Mouse (Mus musculus) CH12.LX (cell line): ENCODE data around the gene Arl6ip4. TPM values are rescaled to one million over a fixed set of nuclear protein-coding genes. Genes with fewer than 3 reads are reported as not detected.

Experiments used
- DNase-seq: peaks from one replicate; pipeline ENCODE4 v3.0.0-alpha.2; 2013; ENCODE audit errors: extremely low read depth
- H3K27ac ChIP-seq: 2 replicates; pipeline ENCODE4 v1.5.1; 2012; ENCODE audit warnings: low read depth, mild to moderate bottlenecking, control low read depth, moderate library complexity; ENCODE audit not compliant: insufficient read depth
- H3K27me3 ChIP-seq: replicated peaks from 2 replicates; pipeline ENCODE3; 2012; ENCODE audit warnings: inconsistent platforms
- H3K36me3 ChIP-seq, 2 experiments: replicated peaks in 1 of 2; 2 replicates each; pipeline versions ENCODE3 to v1.6.1; 2012; ENCODE audit warnings: inconsistent platforms in 1 of 2, low read length in 1 of 2, mild to moderate bottlenecking in 1 of 2, mixed read lengths in 1 of 2, moderate library complexity in 1 of 2; ENCODE audit not compliant: control insufficient read depth in 1 of 2, insufficient read depth in 1 of 2
- H3K4me1 ChIP-seq, 2 experiments: 2 replicates each; pipeline ENCODE4 v1.6.1; 2012; ENCODE audit warnings: inconsistent platforms in 1 of 2, moderate library complexity in 1 of 2; ENCODE audit not compliant: insufficient read depth in 2 of 2, control insufficient read depth in 1 of 2
- H3K4me2 ChIP-seq: 2 replicates; pipeline ENCODE4 v1.6.1; 2012; ENCODE audit warnings: low read depth, mild to moderate bottlenecking, control low read depth; ENCODE audit not compliant: poor library complexity, insufficient read depth, severe bottlenecking
- H3K4me3 ChIP-seq, 3 experiments: fragments of 150-350 bp in 1 of 3; sonication (generic) in 1 of 3; replicated peaks in 1 of 3; 2 replicates each; pipeline versions ENCODE3 to v1.5.1; 2011 to 2012; ENCODE audit warnings: low read depth in 2 of 3, low read length in 2 of 3, mild to moderate bottlenecking in 2 of 3, moderate library complexity in 2 of 3, control low read depth in 1 of 3, improper control_type of control experiment in 1 of 3, inconsistent platforms in 1 of 3, mixed read lengths in 1 of 3; ENCODE audit not compliant: poor library complexity in 1 of 3
- H3K79me2 ChIP-seq: replicated peaks from 2 replicates; pipeline ENCODE4 v1.6.1; 2012; ENCODE audit warnings: mild to moderate bottlenecking, moderate library complexity; ENCODE audit not compliant: control insufficient read depth, poor library complexity, insufficient read depth, severe bottlenecking; ENCODE audit errors: extremely low read depth
- H3K9ac ChIP-seq: 2 replicates; pipeline ENCODE4 v1.6.1; 2012; ENCODE audit warnings: low read depth, mild to moderate bottlenecking, control low read depth, moderate library complexity; ENCODE audit not compliant: insufficient read depth
- H3K9me3 ChIP-seq: replicated peaks from 2 replicates; pipeline ENCODE3; 2012; ENCODE audit warnings: low read length, inconsistent platforms, mixed read lengths
- BHLHE40 ChIP-seq: IDR thresholded peaks from 2 replicates; pipeline ENCODE4 v1.6.1; 2011; ENCODE audit warnings: mild to moderate bottlenecking, low read depth, low read length, improper control_type of control experiment
- CTCF ChIP-seq, 2 experiments: IDR thresholded peaks in 1 of 2; conservative IDR thresholded peaks in 1 of 2; 2 replicates each; pipeline ENCODE4 v1.5.1; 2011 to 2012; ENCODE audit warnings: low read depth in 2 of 2, low read length in 2 of 2, improper control_type of control experiment in 1 of 2, inconsistent platforms in 1 of 2, mild to moderate bottlenecking in 1 of 2, moderate library complexity in 1 of 2
- ELF1 ChIP-seq: IDR thresholded peaks from 2 replicates; pipeline ENCODE4 v1.6.1; 2014; ENCODE audit warnings: low read depth, mild to moderate bottlenecking, inconsistent platforms, low read length, improper control_type of control experiment
- EP300 ChIP-seq: IDR thresholded peaks from 2 replicates; pipeline ENCODE4 v1.6.1; 2011; ENCODE audit warnings: low read length, improper control_type of control experiment
- HCFC1 ChIP-seq: IDR thresholded peaks from 2 replicates; pipeline ENCODE4 v1.6.1; 2012; ENCODE audit warnings: low read depth, mild to moderate bottlenecking, inconsistent platforms, low read length, improper control_type of control experiment
- JUND ChIP-seq: conservative IDR thresholded peaks from 2 replicates; pipeline ENCODE4 v1.6.1; 2011; ENCODE audit warnings: low read depth, low read length, improper control_type of control experiment
- KAT2A ChIP-seq: IDR thresholded peaks from 2 replicates; pipeline ENCODE4 v1.6.1; 2012; ENCODE audit warnings: low read length, improper control_type of control experiment, inconsistent platforms; ENCODE audit not compliant: insufficient replicate concordance
- POLR2AphosphoS2 ChIP-seq: IDR thresholded peaks from 2 replicates; pipeline ENCODE4 v1.6.1; 2011; ENCODE audit warnings: low read depth, low read length, improper control_type of control experiment
- RAD21 ChIP-seq: IDR thresholded peaks from 2 replicates; pipeline ENCODE4 v1.6.1; 2011; ENCODE audit warnings: low read depth, mild to moderate bottlenecking, low read length, improper control_type of control experiment, moderate library complexity
- SIN3A ChIP-seq: IDR thresholded peaks from 2 replicates; pipeline ENCODE4 v1.6.1; 2012; ENCODE audit warnings: low read length, improper control_type of control experiment, inconsistent platforms
- ZKSCAN1 ChIP-seq: IDR thresholded peaks from 2 replicates; pipeline ENCODE4 v1.6.1; 2012; ENCODE audit warnings: low read depth, inconsistent platforms, low read length, improper control_type of control experiment, borderline replicate concordance
- dilution Hi-C: fragments of 300-500 bp; cut with MboI; formaldehyde crosslinking; loops from 2 replicates; pipeline ENCODE4 v1.14.3; 2020; ENCODE audit warnings: low sequenced_read_pairs; ENCODE audit not compliant: extremely low pct_unique_long_range_greater_than_20kb, extremely low pct_ligation_motif_present
- in situ Hi-C: fragments of 300-500 bp; cut with MboI; formaldehyde crosslinking; loops from 3 replicates; pipeline ENCODE4 v1.14.3; 2019; ENCODE audit warnings: low sequenced_read_pairs, low pct_ligation_motif_present, low pct_unique_long_range_greater_than_20kb, mixed read lengths
- polyA plus RNA-seq: library from polyadenylated mRNA; unstranded; fragments of >175 nt; gene quantifications from 2 replicates; pipeline ENCODE4 v1.2.1, GENCODE M21; 2012; ENCODE audit warnings: low read depth; ENCODE audit not compliant: insufficient read length
- total RNA-seq, 2 experiments: library from RNA; depleted of rRNA; stranded (reverse); fragments of 300-350 nt in 1 of 2; fragments of >200 nt in 1 of 2; gene quantifications; 2 replicates each; pipeline ENCODE4 v1.2.3; 2012 to 2014

The Arl6ip4 gene
- total and polyA plus RNA-seq, 3 experiments = 37.2 to 130 (median 63.2) TPM

DNA sequence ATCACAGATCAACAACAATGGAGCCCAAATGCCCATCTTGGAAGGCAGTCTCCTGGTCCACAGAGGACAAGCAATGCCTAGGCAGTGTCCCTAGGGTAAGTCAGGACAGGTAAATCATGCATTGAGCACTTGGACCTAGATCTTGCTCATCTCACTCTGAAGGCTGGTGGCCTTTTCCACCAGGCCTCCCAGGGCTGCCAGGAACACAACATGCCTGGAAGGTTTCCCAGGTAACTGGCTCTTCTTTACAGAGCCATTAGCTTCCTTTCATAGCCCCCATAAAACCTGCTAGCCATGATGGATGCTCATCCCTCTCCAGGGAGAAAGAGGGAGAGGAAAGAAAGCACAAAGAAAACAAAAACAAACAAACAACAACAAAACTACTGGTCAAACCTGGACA is 50.9 kb downstream of the Arl6ip4 start:
- peaks cover 0 to 3% of the 10 kb centered on the region in 2 experiments for H3K36me3 ChIP-seq
- no peak overlapping the region for H3K4me2 ChIP-seq
- H3K4me3 ChIP-seq = no peak overlapping the region
- H3K9ac ChIP-seq = no peak overlapping the region
- H3K27ac ChIP-seq = no peak overlapping the region
- in situ Hi-C loops (loop anchor here (5.0 kb wide), 1 partner anchor 36 kb away; no protein-coding TSS in a partner anchor), dilution Hi-C loops (no loop called here)
- no peaks in the 10 kb centered on the region; a peak in 2 of 4 replicates for H3K4me1 ChIP-seq
- no peaks in the 10 kb centered on the region for H3K27me3 ChIP-seq
- TF ChIP-seq BHLHE40 (no peak), EP300 (no peak), JUND (no peak), KAT2A (no peak), RAD21 (no peak), CTCF (conservative IDR thresholded peaks at IDR 0.05 in 1 of 2, IDR thresholded peaks at IDR 0.05 in 1 of 2; ENCODE audit: low read depth in 2 of 2, low read length in 2 of 2) (no peak), HCFC1 (no peak), SIN3A (no peak), POLR2AphosphoS2 (no peak), ZKSCAN1 (no peak)
- TF ChIP-seq, all 38 proteins: peak for 0
- Histone ChIP-seq H3K79me2 (no peaks in the 10 kb centered on the region), H3K9me3 (no peaks in the 10 kb centered on the region)
- no peak for DNase-seq

- DNase-seq = no peak
- Histone ChIP-seq H3K4me1 (no peaks in the 10 kb centered on the region; a peak in 2 of 4 replicates), H3K27me3 (no peaks in the 10 kb centered on the region), H3K4me2 (no peak overlapping the region), H3K36me3 (peaks cover 0 to 9% of the 10 kb centered on the region in 2 experiments), H3K9me3 (no peaks in the 10 kb centered on the region), H3K27ac (no peak overlapping the region), H3K79me2 (no peaks in the 10 kb centered on the region), H3K9ac (no peak overlapping the region), H3K4me3 (no peak overlapping the region)
- in situ Hi-C loops = loop anchor here (5.0 kb wide), 1 partner anchor 35 kb away; no protein-coding TSS in a partner anchor
- TF ChIP-seq ELF1 = no peak
- dilution Hi-C loops = no loop called here
Observed at GRCm38 (mm10) chr5:124167621-124168020, 51.7 kb downstream of the Arl6ip4 start.

Other genes with a start within 250 kb of the Arl6ip4 start
- not detected in 2 replicates for gene Hcar1, start 236.1 kb upstream of the Arl6ip4 start, total RNA-seq (2012; rRNA removed)
- not detected in 2 replicates for gene Hcar1, start 236.1 kb upstream of the Arl6ip4 start, total RNA-seq (2014; rRNA removed)
- not detected in 2 replicates for gene Hcar1, start 236.1 kb upstream of the Arl6ip4 start, polyA plus RNA-seq
- gene Denr, start 208.9 kb upstream of the Arl6ip4 start, total RNA-seq (2012; rRNA removed) = 80.9 and 90.4 TPM in 2 replicates
- 127 and 128 TPM in 2 replicates for gene Denr, start 208.9 kb upstream of the Arl6ip4 start, total RNA-seq (2014; rRNA removed)
- gene Denr, start 208.9 kb upstream of the Arl6ip4 start, polyA plus RNA-seq = 372 and 423 TPM in 2 replicates
- not detected in 2 replicates for gene Gm43518, start 188.7 kb upstream of the Arl6ip4 start, total RNA-seq (2012; rRNA removed)
- not detected in 2 replicates for gene Gm43518, start 188.7 kb upstream of the Arl6ip4 start, total RNA-seq (2014; rRNA removed)
- gene Gm43518, start 188.7 kb upstream of the Arl6ip4 start, polyA plus RNA-seq = 0.74 and 0.87 TPM in 2 replicates
- 5.3 and 6.2 TPM in 2 replicates for gene Ccdc62, start 185.4 kb upstream of the Arl6ip4 start, total RNA-seq (2012; rRNA removed)
- gene Ccdc62, start 185.4 kb upstream of the Arl6ip4 start, total RNA-seq (2014; rRNA removed) = 2.0 and 2.6 TPM in 2 replicates
- 1.6 and 2.2 TPM in 2 replicates for gene Ccdc62, start 185.4 kb upstream of the Arl6ip4 start, polyA plus RNA-seq
- 48.4 and 49.8 TPM in 2 replicates for gene Hip1r, start 142.5 kb upstream of the Arl6ip4 start, total RNA-seq (2012; rRNA removed)
- 26.1 and 28.3 TPM in 2 replicates for gene Hip1r, start 142.5 kb upstream of the Arl6ip4 start, total RNA-seq (2014; rRNA removed)
- 42.1 and 44.7 TPM in 2 replicates for gene Hip1r, start 142.5 kb upstream of the Arl6ip4 start, polyA plus RNA-seq
- gene Vps37b, start 83.8 kb upstream of the Arl6ip4 start, total RNA-seq (2012; rRNA removed) = 8.3 and 8.7 TPM in 2 replicates
- gene Vps37b, start 83.8 kb upstream of the Arl6ip4 start, total RNA-seq (2014; rRNA removed) = 10.2 and 10.6 TPM in 2 replicates
- gene Vps37b, start 83.8 kb upstream of the Arl6ip4 start, polyA plus RNA-seq = 23.5 and 24.7 TPM in 2 replicates
- 0.63 and 0.98 TPM in 2 replicates for gene Abcb9, start 20.3 kb upstream of the Arl6ip4 start, total RNA-seq (2012; rRNA removed)
- 0.41 and 0.44 TPM in 2 replicates for gene Abcb9, start 20.3 kb upstream of the Arl6ip4 start, total RNA-seq (2014; rRNA removed)
- 1.1 and 1.4 TPM in 2 replicates for gene Abcb9, start 20.3 kb upstream of the Arl6ip4 start, polyA plus RNA-seq
- gene Ogfod2, start 3.8 kb upstream of the Arl6ip4 start, total RNA-seq (2012; rRNA removed) = 24.9 and 25.5 TPM in 2 replicates
- 19.3 and 20.0 TPM in 2 replicates for gene Ogfod2, start 3.8 kb upstream of the Arl6ip4 start, total RNA-seq (2014; rRNA removed)
- 19.6 and 24.0 TPM in 2 replicates for gene Ogfod2, start 3.8 kb upstream of the Arl6ip4 start, polyA plus RNA-seq
- 5.0 and 5.3 TPM in 2 replicates for gene Pitpnm2, start 133.7 kb downstream of the Arl6ip4 start, total RNA-seq (2012; rRNA removed)
- gene Pitpnm2, start 133.7 kb downstream of the Arl6ip4 start, total RNA-seq (2014; rRNA removed) = 1.0 and 1.7 TPM in 2 replicates
- 8.0 and 11.9 TPM in 2 replicates for gene Pitpnm2, start 133.7 kb downstream of the Arl6ip4 start, polyA plus RNA-seq
- gene Mphosph9, start 211.9 kb downstream of the Arl6ip4 start, total RNA-seq (2012; rRNA removed) = 5.6 and 5.7 TPM in 2 replicates
- gene Mphosph9, start 211.9 kb downstream of the Arl6ip4 start, total RNA-seq (2014; rRNA removed) = 6.9 and 8.0 TPM in 2 replicates
- gene Mphosph9, start 211.9 kb downstream of the Arl6ip4 start, polyA plus RNA-seq = 7.8 and 9.8 TPM in 2 replicates
- 6.1 and 6.3 TPM in 2 replicates for gene 2810006K23Rik, start 212.0 kb downstream of the Arl6ip4 start, total RNA-seq (2012; rRNA removed)
- 8.9 TPM in 2 replicates for gene 2810006K23Rik, start 212.0 kb downstream of the Arl6ip4 start, total RNA-seq (2014; rRNA removed)
- gene 2810006K23Rik, start 212.0 kb downstream of the Arl6ip4 start, polyA plus RNA-seq = 8.2 and 8.9 TPM in 2 replicates
- gene Cdk2ap1, start 247.0 kb downstream of the Arl6ip4 start, total RNA-seq (2012; rRNA removed) = 90.4 and 134 TPM in 2 replicates
- gene Cdk2ap1, start 247.0 kb downstream of the Arl6ip4 start, total RNA-seq (2014; rRNA removed) = 170 and 179 TPM in 2 replicates
- gene Cdk2ap1, start 247.0 kb downstream of the Arl6ip4 start, polyA plus RNA-seq = 287 and 323 TPM in 2 replicates